Mouse (Mus musculus): ENCODE measurements at regions not wholly inside any gene's neighbourhood (a gene's known extent, or its start where the extent isn't known, plus 50 kb on each side); places are given as distances from the start of the nearest gene placed in this dataset.
A peak's percentile ranks its signal among the peaks of the same experiment; 100 is the strongest.

DNA sequence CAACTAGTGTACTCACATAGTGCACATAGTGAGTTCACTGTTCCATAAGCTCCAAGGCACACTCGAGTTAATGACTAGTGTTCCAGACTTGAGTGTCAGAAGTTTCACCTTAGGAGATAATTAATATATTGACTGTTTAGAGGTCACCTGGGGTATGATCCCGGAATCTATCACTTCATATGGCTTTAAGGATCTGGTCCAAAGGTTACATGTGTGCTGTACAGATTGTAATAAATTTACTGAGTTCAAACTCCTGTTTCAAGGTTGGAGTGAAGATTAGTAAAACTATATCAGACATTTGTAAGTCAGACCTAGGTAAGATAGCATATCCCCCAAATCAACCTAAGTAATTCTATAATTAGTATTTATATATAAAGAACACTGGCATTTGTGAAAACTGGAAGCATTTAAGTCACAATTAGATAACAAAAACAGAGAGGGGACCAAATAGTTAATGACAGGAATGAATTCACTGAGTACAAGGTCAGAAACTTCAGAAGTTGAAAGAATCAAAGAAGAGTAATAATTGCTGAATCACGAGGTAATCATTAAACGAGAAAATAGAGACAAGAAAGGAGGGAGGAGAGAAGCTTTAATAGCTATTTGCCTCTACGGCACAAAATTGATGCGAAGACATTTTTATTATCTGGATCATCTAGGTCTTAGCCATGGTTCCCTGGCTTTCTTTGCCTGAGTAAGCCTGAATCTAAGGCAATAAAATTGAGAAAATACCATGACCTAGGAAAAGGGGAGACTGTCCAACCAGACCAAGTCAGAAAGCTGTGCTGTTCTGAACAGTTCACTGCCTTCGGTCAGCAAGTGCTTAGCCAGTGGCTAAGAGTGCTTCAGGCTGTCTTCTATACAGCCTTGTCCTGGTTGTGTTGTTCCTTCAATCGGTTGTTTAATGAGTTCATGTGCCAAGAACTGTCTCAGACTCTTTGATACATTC is 112.6 kb upstream of the Zfand5 start:
- Histone ChIP-seq H3K9ac (ENCODE audit: low read length) (no peak overlapping the region), H3K27me3 (replicated peaks; ENCODE audit: control insufficient read depth, insufficient read depth, low read length) (no peaks in the 10 kb centered on the region), H3K27ac (ENCODE audit: low read depth) (0 out of 2 replicates have a peak overlapping the region, but pooled peaks have one; percentile 22), H3K4me1 (replicated peaks; ENCODE audit: control insufficient read depth, insufficient read depth, low read length) (no peaks in the 10 kb centered on the region), H3K4me2 (ENCODE audit: low read length) (no peak overlapping the region), H3K9me3 (ENCODE audit: control insufficient read depth, low read length) (no peaks in the 10 kb centered on the region), H3K36me3 (ENCODE audit: control insufficient read depth, insufficient read depth, low read length) (no peaks in the 10 kb centered on the region), H3K4me3 (ENCODE audit: low read depth, low read length) (no peak overlapping the region)
- 65% methylated on average over 8 of the region's 8 CpGs for WGBS
- DNase-seq (ENCODE audit: low spot score) (no peak), ATAC-seq (replicated peaks; ENCODE audit: low FRiP score, low TSS enrichment, low read depth) (peak; percentile 43)

- H3K27me3 ChIP-seq (replicated peaks; ENCODE audit: control insufficient read depth, insufficient read depth, low read length) = no peaks in the 10 kb centered on the region
- no peaks in the 10 kb centered on the region for H3K9me3 ChIP-seq (ENCODE audit: control insufficient read depth, low read length)
- no peak overlapping the region for H3K4me2 ChIP-seq (ENCODE audit: low read length)
- H3K4me3 ChIP-seq (ENCODE audit: low read depth, low read length) = no peak overlapping the region
- DNase-seq (ENCODE audit: low spot score) (no peak), ATAC-seq (replicated peaks; ENCODE audit: low FRiP score, low TSS enrichment, low read depth) (no peak)
- H3K9ac ChIP-seq (ENCODE audit: low read length) = no peak overlapping the region
- no peaks in the 10 kb centered on the region for H3K4me1 ChIP-seq (replicated peaks; ENCODE audit: control insufficient read depth, insufficient read depth, low read length)
- H3K36me3 ChIP-seq (ENCODE audit: control insufficient read depth, insufficient read depth, low read length) = no peaks in the 10 kb centered on the region
- 80% methylated on average over 1 of the region's 1 CpGs for WGBS
- no peak overlapping the region for H3K27ac ChIP-seq (ENCODE audit: low read depth)
Observed at GRCm38 (mm10) chr19:21154162-21154561, 117.9 kb upstream of the Zfand5 start.

DNA sequence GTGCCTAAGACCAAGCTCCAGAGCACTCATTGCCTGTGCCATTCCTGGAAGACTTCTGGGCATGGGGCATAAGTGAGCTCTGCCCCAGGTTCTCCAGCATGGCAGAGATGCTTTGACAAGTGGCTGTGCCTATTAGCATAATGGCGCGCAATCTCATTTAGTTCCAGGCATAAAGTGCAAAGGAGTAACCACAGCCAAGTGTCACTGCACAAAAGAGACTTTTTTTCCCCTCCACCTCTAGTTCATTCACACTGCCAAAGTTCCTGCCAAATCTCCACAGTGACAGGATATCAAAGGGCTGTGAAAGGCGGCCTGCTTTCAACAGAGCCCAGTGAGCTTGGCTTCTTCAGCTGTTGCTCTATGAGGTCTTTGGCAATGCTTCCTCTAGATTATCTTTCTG is 120.1 kb upstream of the Zfand5 start:
- Histone ChIP-seq H3K4me1 (replicated peaks; ENCODE audit: control insufficient read depth, insufficient read depth, low read length) (no peaks in the 10 kb centered on the region), H3K36me3 (ENCODE audit: control insufficient read depth, insufficient read depth, low read length) (no peaks in the 10 kb centered on the region), H3K27ac (ENCODE audit: low read depth) (no peak overlapping the region), H3K9me3 (ENCODE audit: control insufficient read depth, low read length) (no peaks in the 10 kb centered on the region), H3K27me3 (replicated peaks; ENCODE audit: control insufficient read depth, insufficient read depth, low read length) (no peaks in the 10 kb centered on the region), H3K4me3 (ENCODE audit: low read depth, low read length) (no peak overlapping the region), H3K9ac (ENCODE audit: low read length) (no peak overlapping the region), H3K4me2 (ENCODE audit: low read length) (no peak overlapping the region)
- ATAC-seq (replicated peaks; ENCODE audit: low FRiP score, low TSS enrichment, low read depth) (no peak), DNase-seq (ENCODE audit: low spot score) (no peak)
- 89% methylated on average over 3 of the region's 3 CpGs for WGBS

DNA sequence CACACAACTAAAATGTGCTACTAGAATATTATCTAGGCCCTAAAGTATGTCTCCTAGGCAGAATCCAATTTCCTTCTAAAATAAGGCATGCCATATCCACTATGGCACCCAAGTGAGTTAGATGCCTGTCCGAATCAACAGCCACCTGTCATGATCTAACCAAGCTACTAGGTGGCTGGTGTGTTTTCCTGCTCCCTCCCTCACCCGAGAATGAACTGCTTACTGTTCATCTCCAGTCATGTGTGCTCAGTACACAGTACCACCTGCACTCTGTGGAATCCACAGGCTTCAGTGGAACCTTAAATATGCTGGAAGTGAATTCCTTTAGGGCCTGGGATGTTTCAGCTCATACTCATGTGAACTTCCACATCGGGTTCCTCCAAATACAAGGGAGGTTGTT is 121.2 kb upstream of the Zfand5 start:
- Histone ChIP-seq H3K9ac (ENCODE audit: low read length) (no peak overlapping the region), H3K27ac (ENCODE audit: low read depth) (no peak overlapping the region), H3K36me3 (ENCODE audit: control insufficient read depth, insufficient read depth, low read length) (no peaks in the 10 kb centered on the region), H3K27me3 (replicated peaks; ENCODE audit: control insufficient read depth, insufficient read depth, low read length) (no peaks in the 10 kb centered on the region), H3K4me3 (ENCODE audit: low read depth, low read length) (no peak overlapping the region), H3K4me1 (replicated peaks; ENCODE audit: control insufficient read depth, insufficient read depth, low read length) (no peaks in the 10 kb centered on the region), H3K4me2 (ENCODE audit: low read length) (no peak overlapping the region), H3K9me3 (ENCODE audit: control insufficient read depth, low read length) (no peaks in the 10 kb centered on the region)
- WGBS = 80% methylated on average over 3 of the region's 3 CpGs
- DNase-seq (ENCODE audit: low spot score) = no peak
- ATAC-seq (replicated peaks; ENCODE audit: low FRiP score, low TSS enrichment, low read depth) = no peak

DNA sequence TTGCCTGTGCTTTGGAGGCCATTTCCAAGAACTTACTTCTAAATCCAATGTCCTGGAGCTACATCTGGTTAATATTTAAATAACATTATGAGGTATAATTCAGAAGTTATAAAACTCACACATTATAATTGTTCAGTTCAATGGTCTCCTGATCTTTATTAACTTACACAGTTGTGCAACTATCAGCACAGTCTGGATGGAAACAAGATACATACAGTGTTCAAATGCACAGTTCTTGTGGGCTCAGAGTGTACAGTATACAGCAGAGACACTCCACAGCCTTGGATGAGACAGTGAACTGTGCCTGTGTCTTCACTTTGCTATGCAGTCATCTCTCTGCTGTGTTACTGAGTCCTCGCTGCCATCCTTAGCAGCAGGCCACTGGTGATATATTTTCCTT is 121.8 kb upstream of the Zfand5 start:
- Histone ChIP-seq H3K4me1 (replicated peaks; ENCODE audit: control insufficient read depth, insufficient read depth, low read length) (no peaks in the 10 kb centered on the region), H3K27ac (ENCODE audit: low read depth) (no peak overlapping the region), H3K36me3 (ENCODE audit: control insufficient read depth, insufficient read depth, low read length) (no peaks in the 10 kb centered on the region), H3K4me2 (ENCODE audit: low read length) (no peak overlapping the region), H3K9ac (ENCODE audit: low read length) (no peak overlapping the region), H3K4me3 (ENCODE audit: low read depth, low read length) (no peak overlapping the region), H3K27me3 (replicated peaks; ENCODE audit: control insufficient read depth, insufficient read depth, low read length) (no peaks in the 10 kb centered on the region), H3K9me3 (ENCODE audit: control insufficient read depth, low read length) (no peaks in the 10 kb centered on the region)
- WGBS = 94% methylated on average over 1 of the region's 1 CpGs
- ATAC-seq (replicated peaks; ENCODE audit: low FRiP score, low TSS enrichment, low read depth) = no peak
- no peak for DNase-seq (ENCODE audit: low spot score)

GRCm38 (mm10) chr19:21146860-21147390 is 125.2 kb upstream of the Zfand5 start:
- Histone ChIP-seq H3K9ac (ENCODE audit: low read length) (no peak overlapping the region), H3K4me3 (ENCODE audit: low read depth, low read length) (no peak overlapping the region), H3K4me1 (replicated peaks; ENCODE audit: control insufficient read depth, insufficient read depth, low read length) (peaks cover 12% of the 10 kb centered on the region; the same call in 1 of the 2 replicates), H3K4me2 (ENCODE audit: low read length) (no peak overlapping the region), H3K9me3 (ENCODE audit: control insufficient read depth, low read length) (no peaks in the 10 kb centered on the region), H3K27me3 (replicated peaks; ENCODE audit: control insufficient read depth, insufficient read depth, low read length) (no peaks in the 10 kb centered on the region), H3K36me3 (ENCODE audit: control insufficient read depth, insufficient read depth, low read length) (no peaks in the 10 kb centered on the region), H3K27ac (ENCODE audit: low read depth) (no peak overlapping the region)
- no peak for DNase-seq (ENCODE audit: low spot score)
- no peak for ATAC-seq (replicated peaks; ENCODE audit: low FRiP score, low TSS enrichment, low read depth)
- 73% methylated on average over 4 of the region's 4 CpGs for WGBS

- peak overlapping the region; percentile 32 for H3K4me2 ChIP-seq (ENCODE audit: low read length)
- H3K4me3 ChIP-seq (ENCODE audit: low read depth, low read length) = no peak overlapping the region
- H3K9ac ChIP-seq (ENCODE audit: low read length) = no peak overlapping the region
- H3K36me3 ChIP-seq (ENCODE audit: control insufficient read depth, insufficient read depth, low read length) = no peaks in the 10 kb centered on the region
- peak; percentile 56 for DNase-seq (ENCODE audit: low spot score)
- peak overlapping the region; percentile 33; the same call in 1 of the 2 replicates for H3K27ac ChIP-seq (ENCODE audit: low read depth)
- no peaks in the 10 kb centered on the region for H3K9me3 ChIP-seq (ENCODE audit: control insufficient read depth, low read length)
- ATAC-seq (replicated peaks; ENCODE audit: low FRiP score, low TSS enrichment, low read depth) = peak; percentile 79
- no peaks in the 10 kb centered on the region for H3K27me3 ChIP-seq (replicated peaks; ENCODE audit: control insufficient read depth, insufficient read depth, low read length)
- WGBS = 15% methylated on average over 13 of the region's 13 CpGs
- H3K4me1 ChIP-seq (replicated peaks; ENCODE audit: control insufficient read depth, insufficient read depth, low read length) = peaks cover 12% of the 10 kb centered on the region; the same call in 1 of the 2 replicates
Observed at GRCm38 (mm10) chr19:21144659-21145283, 127.3 kb upstream of the Zfand5 start.

DNA sequence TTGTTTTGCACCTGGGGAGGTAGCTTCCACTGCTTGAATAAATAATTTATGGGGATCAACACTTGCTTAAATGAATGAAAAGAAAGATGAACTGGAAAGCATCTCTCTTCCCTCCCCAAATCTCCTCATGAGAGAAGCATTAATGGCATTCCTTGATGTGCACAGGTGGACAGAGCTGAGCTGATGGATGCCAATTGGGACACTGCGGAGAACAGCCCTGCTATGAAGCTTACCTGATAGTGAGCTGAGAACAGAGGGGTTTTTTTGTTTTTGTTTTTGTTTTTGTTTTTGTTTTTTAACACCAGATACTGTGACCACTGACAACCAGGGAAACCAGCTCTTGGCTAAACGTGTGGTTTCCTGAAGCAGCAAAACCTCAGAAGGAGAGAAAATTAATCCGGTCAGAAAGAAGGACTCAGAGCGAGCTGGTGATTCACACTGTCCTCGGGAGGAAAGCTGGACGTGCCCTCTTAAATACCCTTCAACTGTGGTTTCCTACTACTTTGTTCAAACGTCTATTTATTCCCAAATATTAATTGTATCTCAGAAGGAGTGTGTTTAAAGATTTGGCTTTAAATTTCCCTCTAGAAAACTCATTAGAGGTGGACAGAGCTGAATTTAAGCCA is 128.0 kb upstream of the Zfand5 start:
- ATAC-seq (replicated peaks; ENCODE audit: low FRiP score, low TSS enrichment, low read depth) = no peak
- peak overlapping the region; percentile 32 for H3K4me2 ChIP-seq (ENCODE audit: low read length)

More for the DNA sequence above, 128.0 kb upstream of the Zfand5 start:
- Histone ChIP-seq H3K9me3 (ENCODE audit: control insufficient read depth, low read length) (no peaks in the 10 kb centered on the region), H3K4me3 (ENCODE audit: low read depth, low read length) (no peak overlapping the region), H3K27me3 (replicated peaks; ENCODE audit: control insufficient read depth, insufficient read depth, low read length) (no peaks in the 10 kb centered on the region), H3K36me3 (ENCODE audit: control insufficient read depth, insufficient read depth, low read length) (no peaks in the 10 kb centered on the region), H3K9ac (ENCODE audit: low read length) (no peak overlapping the region), H3K27ac (ENCODE audit: low read depth) (peak overlapping the region; percentile 33; the same call in 1 of the 2 replicates), H3K4me1 (replicated peaks; ENCODE audit: control insufficient read depth, insufficient read depth, low read length) (peaks cover 12% of the 10 kb centered on the region; the same call in 1 of the 2 replicates)
- WGBS = 28% methylated on average over 7 of the region's 7 CpGs
- DNase-seq (ENCODE audit: low spot score) = no peak

Measured in intestine, embryonic 14.5 days (tissue).